Mouse (Mus musculus): ENCODE measurements around the gene Tex50.

Gene Tex50

DNA sequence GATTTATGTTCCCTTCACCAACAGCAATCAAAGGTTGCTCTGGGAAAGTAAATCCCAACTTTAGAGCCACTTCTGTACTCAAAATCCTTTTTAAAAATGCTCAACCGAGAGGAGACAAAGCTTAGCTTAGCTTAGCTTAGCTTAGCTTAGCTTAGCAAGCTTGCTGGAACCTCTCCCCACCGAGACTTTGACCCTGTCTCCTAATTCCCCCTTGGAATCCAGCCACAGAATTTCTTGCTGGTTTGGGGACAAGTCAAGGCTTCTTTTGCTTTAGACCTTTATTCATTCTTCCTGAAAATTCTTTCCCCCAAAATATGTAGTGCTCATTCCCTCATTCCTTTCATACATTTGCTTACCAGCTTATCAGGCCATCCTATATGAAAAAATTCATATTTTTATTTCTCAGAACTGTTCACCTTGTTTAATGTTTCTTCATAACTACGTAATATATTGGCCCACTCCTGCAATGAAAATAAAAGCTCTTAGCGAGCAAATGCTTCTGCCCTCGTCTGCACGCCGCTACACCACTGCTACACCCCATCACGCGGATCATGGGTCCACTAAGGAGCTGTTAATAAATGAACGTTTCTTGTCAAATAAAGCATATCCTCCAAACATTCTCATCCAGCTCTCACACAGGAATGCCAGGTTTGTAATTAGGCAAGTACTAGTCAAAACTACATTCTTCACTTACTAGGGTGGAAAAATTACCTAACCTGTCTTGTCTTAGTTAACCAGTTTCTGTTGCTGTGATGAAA lies 36.3 kb downstream of the Tex50 start:
- no peak for DNase-seq (ENCODE audit: low read depth)

DNA sequence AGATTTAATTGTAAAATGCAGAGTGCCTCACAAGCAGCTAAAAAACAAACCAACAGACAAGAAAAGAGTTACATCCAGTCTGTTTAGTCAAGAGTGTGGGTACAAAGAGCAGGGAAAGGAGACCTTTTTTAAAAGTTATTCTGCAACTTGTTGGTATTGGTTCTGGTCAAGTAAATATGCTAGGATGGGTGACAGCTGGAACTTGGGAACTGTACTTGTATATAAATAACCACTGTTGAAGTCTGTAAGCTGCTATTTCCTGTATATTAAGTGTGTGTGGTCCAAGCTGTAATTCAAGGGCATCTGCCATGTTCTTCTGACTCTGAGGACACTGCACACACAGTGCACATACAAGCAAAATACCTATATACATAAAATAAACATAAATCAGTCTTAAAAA lies 44.5 kb downstream of the Tex50 start:
- DNase-seq (ENCODE audit: low read depth), result no peak

DNA sequence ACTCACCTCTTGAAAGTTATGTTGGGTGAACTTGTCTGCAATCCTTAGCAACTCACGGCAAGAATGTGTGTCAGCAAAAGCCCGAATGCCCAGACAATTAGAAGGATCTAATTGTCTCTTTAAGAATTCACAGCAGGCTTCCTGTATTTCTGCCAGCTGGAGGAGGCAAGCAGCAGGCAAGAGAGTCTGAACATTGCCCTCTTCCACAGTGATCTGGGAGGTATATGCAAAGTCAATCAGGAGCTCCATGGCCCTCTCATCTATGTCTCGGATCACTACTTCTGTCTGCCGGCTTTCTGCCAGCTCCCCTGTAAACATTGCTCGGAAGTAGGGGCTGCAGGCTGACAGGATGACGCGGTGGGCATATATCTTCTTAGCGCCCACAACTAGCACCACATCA lies 49.9 kb downstream of the Tex50 start:
- no peak for DNase-seq (ENCODE audit: low read depth)
